Mouse (Mus musculus) midbrain, embryonic 12.5 days (tissue): ENCODE data around the gene Tspan9. TPM values are rescaled to one million over a fixed set of nuclear protein-coding genes. Genes with fewer than 3 reads are reported as not detected.

Source experiments
- ATAC-seq: fragments of 200-750 bp; cut with Nextera tagmentation; 2 replicates; pipeline ENCODE4 v1.8.0; 2017; ENCODE audit warnings: low read depth, moderate TSS enrichment, moderate library complexity; ENCODE audit not compliant: low FRiP score
- H3K27ac ChIP-seq: fragments of 300-500 bp; sonication (generic); replicated peaks from 2 replicates; pipeline ENCODE4 v1.5.1; 2016; ENCODE audit warnings: mild to moderate bottlenecking
- H3K27me3 ChIP-seq: fragments of 300-500 bp; sonication (generic); 2 replicates; pipeline ENCODE4 v1.6.1; 2016; ENCODE audit warnings: mild to moderate bottlenecking
- H3K36me3 ChIP-seq: fragments of 300-500 bp; sonication (generic); 2 replicates; pipeline ENCODE4 v1.6.1; 2016
- H3K4me1 ChIP-seq: fragments of 300-500 bp; sonication (generic); 2 replicates; pipeline ENCODE4 v1.6.1; 2016
- H3K4me2 ChIP-seq: fragments of 300-500 bp; sonication (generic); replicated peaks from 2 replicates; pipeline ENCODE4 v1.6.1; 2016; ENCODE audit warnings: mild to moderate bottlenecking, moderate library complexity
- H3K4me3 ChIP-seq: fragments of 300-500 bp; sonication (generic); 2 replicates; pipeline ENCODE4 v1.5.1; 2016; ENCODE audit warnings: mild to moderate bottlenecking
- H3K9ac ChIP-seq: fragments of 300-500 bp; sonication (generic); replicated peaks from 2 replicates; pipeline ENCODE4 v1.6.1; 2016; ENCODE audit warnings: mild to moderate bottlenecking, moderate library complexity
- H3K9me3 ChIP-seq: fragments of 300-500 bp; sonication (generic); 2 replicates; pipeline ENCODE4 v1.6.1; 2016; ENCODE audit warnings: mild to moderate bottlenecking
- WGBS: fragments of 180-500 bp; shearing (Covaris S2); methylation state at CpG from one replicate; pipeline ENCODE4 v1.1.7; 2016; 5-methylcytosine and 5-hydroxymethylcytosine counted together
- polyA plus RNA-seq: library from polyadenylated mRNA; unstranded; fragments of >200 nt; fragmentation: Nextera tagmentation; extraction: Ambion mirVana; gene quantifications from 2 replicates; pipeline ENCODE4 v1.2.1, GENCODE M21; 2016

Gene Tspan9
- polyA plus RNA-seq, 1 experiment from 2014 or later, result 39.0 TPM

DNA sequence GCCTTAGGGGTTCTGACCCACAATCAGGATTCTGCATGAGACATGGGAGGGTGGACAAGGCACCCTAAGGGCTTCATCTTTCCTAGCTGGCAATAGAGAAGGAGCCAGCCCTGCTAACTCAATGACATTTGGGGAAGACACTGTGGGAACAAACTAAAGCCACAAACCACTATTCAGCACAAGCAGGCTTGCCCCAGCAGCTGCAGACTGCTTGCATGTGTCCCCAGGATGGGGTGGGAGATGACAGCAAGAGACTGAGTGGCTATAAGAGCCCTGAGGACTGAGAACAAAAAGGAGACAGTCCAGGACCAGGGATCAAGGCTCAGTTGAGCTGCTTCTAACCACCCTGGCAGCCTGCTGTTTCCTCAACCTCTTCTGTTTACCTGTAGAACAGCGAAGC, 141.8 kb downstream of the Tspan9 start:
- Histone ChIP-seq H3K4me3 (no peak overlapping the region), H3K4me2 (no peak overlapping the region), H3K27ac (no peak overlapping the region), H3K9me3 (no peaks in the 10 kb centered on the region), H3K9ac (no peak overlapping the region), H3K4me1 (peaks cover 23% of the 10 kb centered on the region), H3K36me3 (no peaks in the 10 kb centered on the region), H3K27me3 (no peaks in the 10 kb centered on the region)
- ATAC-seq, result no peak
- 20% methylated on average over 1 of the region's 1 CpGs for WGBS

DNA sequence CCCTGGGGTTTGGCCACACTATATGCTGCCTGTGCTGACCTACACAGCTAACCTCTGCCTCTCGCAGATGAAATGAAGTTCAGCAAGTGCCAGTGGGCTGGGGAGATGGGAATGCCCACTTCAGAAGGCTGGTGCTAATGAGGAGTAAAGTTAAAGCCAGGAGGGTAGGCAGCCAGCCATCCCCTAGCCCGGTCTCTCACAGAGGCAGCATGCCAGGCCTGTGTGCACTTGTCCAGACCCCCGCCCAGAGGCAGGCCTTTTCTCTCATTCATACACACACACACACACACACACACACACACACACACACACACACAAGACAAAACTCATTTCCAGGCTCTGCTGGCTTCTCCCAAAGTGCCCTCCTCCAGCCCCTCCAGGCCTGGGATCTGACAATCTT, 142.6 kb downstream of the Tspan9 start:
- Histone ChIP-seq H3K27me3 (no peaks in the 10 kb centered on the region), H3K9me3 (no peaks in the 10 kb centered on the region), H3K27ac (no peak overlapping the region), H3K36me3 (no peaks in the 10 kb centered on the region), H3K4me2 (no peak overlapping the region), H3K4me3 (no peak overlapping the region), H3K4me1 (peaks cover 23% of the 10 kb centered on the region), H3K9ac (no peak overlapping the region)
- 81% methylated on average over 3 of the region's 3 CpGs for WGBS
- no peak for ATAC-seq

DNA sequence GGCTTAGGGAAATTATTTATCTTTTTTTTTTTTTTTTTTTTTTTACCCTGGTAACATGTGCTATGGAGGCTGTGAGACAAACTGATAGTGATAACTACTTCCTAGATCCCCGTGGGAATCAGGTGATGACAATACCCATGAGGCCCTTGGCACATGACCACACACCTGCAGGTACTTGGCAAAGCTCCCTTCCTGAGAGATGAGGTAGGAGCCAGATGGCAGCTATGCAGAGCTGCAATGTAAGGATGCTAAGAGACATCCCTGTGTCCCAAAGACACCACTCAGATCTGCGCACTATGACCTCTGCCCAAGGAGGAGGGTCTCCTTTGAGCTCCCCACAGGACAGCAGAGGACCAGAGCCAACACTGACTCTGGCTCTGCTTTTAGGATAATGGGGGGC, 144.3 kb downstream of the Tspan9 start:
- Histone ChIP-seq H3K4me2 (no peak overlapping the region), H3K4me3 (no peak overlapping the region), H3K4me1 (peaks cover 16% of the 10 kb centered on the region), H3K27me3 (no peaks in the 10 kb centered on the region), H3K36me3 (no peaks in the 10 kb centered on the region), H3K9ac (no peak overlapping the region), H3K9me3 (no peaks in the 10 kb centered on the region), H3K27ac (no peak overlapping the region)
- ATAC-seq, result no peak
- 83% methylated on average over 2 of the region's 2 CpGs for WGBS

DNA sequence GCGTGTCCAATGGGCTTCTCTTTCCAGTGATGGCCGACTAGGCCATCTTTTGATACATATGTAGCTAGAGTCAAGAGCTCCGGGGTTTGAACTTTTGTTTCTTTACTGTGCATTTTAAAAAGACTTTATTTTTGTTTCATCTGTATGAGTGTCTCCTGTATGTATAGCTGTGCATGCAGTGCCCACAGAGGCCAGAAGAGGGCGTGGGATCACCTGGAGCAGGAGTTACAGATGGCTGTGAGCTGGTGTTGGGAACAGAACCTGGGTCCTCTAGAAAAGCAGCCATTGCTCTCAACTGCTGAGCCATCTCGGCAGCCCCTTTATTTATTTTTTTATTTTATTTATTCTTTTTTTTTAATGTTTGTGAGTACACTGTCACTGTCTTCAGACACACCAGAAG, 146.5 kb downstream of the Tspan9 start:
- H3K27ac ChIP-seq, result no peak overlapping the region
- no peaks in the 10 kb centered on the region for H3K27me3 ChIP-seq

DNA sequence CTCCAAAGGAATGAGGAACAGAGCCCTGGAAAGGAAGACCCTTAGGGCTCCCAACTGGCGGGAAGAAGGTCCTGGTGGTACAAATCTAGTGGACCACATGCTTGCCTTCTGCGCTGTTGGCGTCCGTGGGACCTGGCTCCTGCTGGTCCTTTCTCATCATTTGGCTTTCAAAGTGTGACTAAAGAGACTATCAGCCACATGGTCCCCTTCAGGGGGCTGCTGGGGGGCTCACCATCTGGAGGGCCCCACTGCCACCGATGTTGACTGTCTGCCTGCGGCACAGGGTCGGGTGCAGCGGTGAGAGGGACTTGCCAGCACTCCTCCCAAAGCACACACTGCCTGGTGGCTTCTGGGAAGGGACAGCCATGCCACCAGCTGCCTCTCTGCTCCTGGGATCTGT, 150.4 kb downstream of the Tspan9 start:
- Histone ChIP-seq H3K9ac (no peak overlapping the region), H3K4me3 (no peak overlapping the region), H3K27me3 (no peaks in the 10 kb centered on the region), H3K4me2 (no peak overlapping the region), H3K9me3 (no peaks in the 10 kb centered on the region), H3K27ac (no peak overlapping the region), H3K36me3 (no peaks in the 10 kb centered on the region), H3K4me1 (0 out of 2 replicates have a peak, but pooled peaks cover 5% of the 10 kb centered on the region)
- 91% methylated on average over 8 of the region's 8 CpGs for WGBS
- no peak for ATAC-seq

More for the DNA sequence above, 146.5 kb downstream of the Tspan9 start:
- Histone ChIP-seq H3K9me3 (no peaks in the 10 kb centered on the region), H3K9ac (no peak overlapping the region), H3K36me3 (no peaks in the 10 kb centered on the region), H3K4me2 (no peak overlapping the region), H3K4me1 (peaks cover 3% of the 10 kb centered on the region), H3K4me3 (no peak overlapping the region)
- WGBS, result 83% methylated on average over 5 of the region's 5 CpGs
- no peak for ATAC-seq

DNA sequence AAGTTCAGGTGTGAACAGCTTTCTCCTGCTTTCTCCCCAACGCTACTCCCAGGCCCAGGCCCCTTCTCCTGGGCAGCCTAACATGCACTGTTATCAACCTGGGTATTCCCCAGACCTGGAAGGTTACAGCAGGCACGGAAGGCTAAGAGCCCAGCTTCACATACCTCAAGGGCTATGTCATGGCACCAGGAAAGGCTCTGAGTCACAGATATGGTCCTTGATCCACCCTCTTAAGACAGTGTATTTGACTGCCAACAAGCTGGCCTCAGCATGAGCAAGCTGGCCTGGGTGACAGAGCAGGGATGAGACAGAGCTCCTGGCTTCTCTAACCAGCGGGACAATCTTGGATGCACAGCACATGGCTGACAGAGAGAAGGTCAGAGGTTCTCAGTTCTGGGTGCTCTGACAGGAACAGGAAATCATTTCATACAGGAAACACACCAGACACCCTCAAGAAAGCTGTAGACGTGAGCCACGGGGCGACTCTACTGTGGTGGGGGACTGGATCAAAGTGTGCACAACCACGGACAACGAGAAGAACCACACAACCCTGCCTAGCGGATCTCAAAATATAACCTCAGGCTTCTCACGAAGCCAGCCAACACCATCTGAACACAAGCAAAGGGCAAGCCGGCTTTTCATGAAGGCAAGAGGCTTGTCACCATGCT, 151.8 kb downstream of the Tspan9 start:
- no peak for ATAC-seq
- no peak overlapping the region for H3K4me3 ChIP-seq
- H3K27ac ChIP-seq, result no peak overlapping the region
- no peaks in the 10 kb centered on the region for H3K36me3 ChIP-seq
- no peaks in the 10 kb centered on the region for H3K27me3 ChIP-seq
- no peaks in the 10 kb centered on the region for H3K9me3 ChIP-seq
- 88% methylated on average over 11 of the region's 11 CpGs for WGBS
- H3K4me1 ChIP-seq, result 0 out of 2 replicates have a peak, but pooled peaks cover 5% of the 10 kb centered on the region
- H3K4me2 ChIP-seq, result no peak overlapping the region
- no peak overlapping the region for H3K9ac ChIP-seq

DNA sequence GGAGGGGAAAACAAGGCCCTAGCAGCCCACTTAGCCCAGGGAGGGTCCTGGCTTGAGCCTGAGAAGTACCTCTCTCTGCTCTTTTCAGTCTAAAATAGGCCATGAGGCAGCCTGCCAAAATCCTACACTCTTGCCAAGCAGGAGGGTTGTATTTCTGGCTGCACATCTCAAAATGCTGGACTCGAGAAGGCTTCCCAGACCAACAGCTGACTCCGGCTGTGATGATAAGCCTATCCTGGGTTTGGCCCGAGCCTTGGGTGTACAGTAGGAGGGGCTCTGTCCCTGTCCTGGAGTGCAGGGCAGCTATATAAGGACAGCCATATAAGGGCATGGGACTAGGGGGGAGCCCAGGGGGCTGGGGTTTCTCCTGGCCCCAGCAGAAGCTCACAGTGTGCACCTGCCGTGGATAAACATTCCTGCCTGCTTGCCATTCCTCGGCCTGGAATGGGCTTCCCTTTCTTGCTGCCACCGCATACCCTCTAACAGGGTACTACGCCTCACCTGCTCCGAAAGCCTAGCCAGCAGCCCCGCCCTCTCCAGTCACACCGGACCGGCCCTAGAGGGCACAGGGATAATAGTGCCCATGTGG, 153.7 kb downstream of the Tspan9 start:
- Histone ChIP-seq H3K4me1 (0 out of 2 replicates have a peak, but pooled peaks cover 8% of the 10 kb centered on the region), H3K36me3 (no peaks in the 10 kb centered on the region), H3K4me2 (no peak overlapping the region), H3K9me3 (no peaks in the 10 kb centered on the region), H3K27me3 (no peaks in the 10 kb centered on the region), H3K4me3 (no peak overlapping the region), H3K27ac (no peak overlapping the region), H3K9ac (no peak overlapping the region)
- no peak for ATAC-seq
- WGBS, result 77% methylated on average over 11 of the region's 11 CpGs

DNA sequence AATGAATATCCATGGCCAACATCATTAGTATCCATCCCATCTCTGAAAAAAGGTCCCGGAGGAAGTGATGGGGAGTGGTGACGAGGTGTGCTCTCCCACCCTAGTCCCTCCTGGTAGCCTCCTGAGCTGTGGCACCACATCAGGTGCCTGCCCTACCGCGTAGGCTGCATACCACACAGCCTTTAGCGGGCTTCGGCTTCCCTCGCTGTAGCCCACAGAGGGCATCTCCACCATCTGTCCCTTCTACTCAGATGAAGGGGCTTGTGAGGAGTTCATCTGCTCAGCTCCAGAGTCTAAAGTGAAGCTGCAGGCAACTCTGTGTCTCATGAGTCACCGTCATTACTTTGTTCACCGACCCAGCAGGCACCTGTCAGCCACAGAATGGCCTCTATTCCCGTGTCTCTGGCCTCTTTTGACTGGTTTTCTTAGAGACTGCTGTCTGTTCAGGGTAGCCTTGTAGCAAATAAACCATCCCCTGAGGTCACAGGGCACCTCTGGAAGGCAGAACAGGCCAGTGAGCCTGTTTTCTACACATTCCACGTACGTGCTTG, 154.4 kb downstream of the Tspan9 start:
- no peaks in the 10 kb centered on the region for H3K9me3 ChIP-seq
- H3K27ac ChIP-seq, result no peak overlapping the region
- no peak overlapping the region for H3K9ac ChIP-seq
- 77% methylated on average over 12 of the region's 12 CpGs for WGBS
- no peaks in the 10 kb centered on the region for H3K36me3 ChIP-seq
- no peaks in the 10 kb centered on the region for H3K27me3 ChIP-seq
- no peak overlapping the region for H3K4me2 ChIP-seq
- H3K4me1 ChIP-seq, result 0 out of 2 replicates have a peak, but pooled peaks cover 8% of the 10 kb centered on the region
- ATAC-seq, result no peak
- no peak overlapping the region for H3K4me3 ChIP-seq

DNA sequence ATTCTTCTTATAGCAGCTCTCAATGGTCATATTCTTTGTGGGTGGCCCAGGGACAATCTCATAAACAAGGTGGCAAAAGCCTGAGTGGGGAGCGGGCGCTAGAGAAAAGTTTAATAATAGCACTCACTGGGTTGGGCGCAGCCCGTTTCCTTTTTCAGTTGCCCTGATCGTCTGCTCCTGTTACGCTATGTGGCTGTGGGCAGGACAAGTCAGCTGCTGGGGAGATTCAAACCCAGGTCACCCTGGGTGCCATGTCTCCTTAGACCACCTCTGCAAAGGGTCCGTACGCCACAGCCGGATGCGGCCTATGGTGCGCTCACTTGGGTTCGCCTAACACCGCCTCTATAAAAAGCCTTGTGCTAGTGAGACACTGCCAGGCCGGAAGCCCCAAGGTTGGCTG, 156.0 kb downstream of the Tspan9 start:
- H3K9me3 ChIP-seq, result no peaks in the 10 kb centered on the region
- H3K9ac ChIP-seq, result no peak overlapping the region
- H3K4me3 ChIP-seq, result no peak overlapping the region
- no peaks in the 10 kb centered on the region for H3K36me3 ChIP-seq
- no peak overlapping the region for H3K27ac ChIP-seq
- WGBS, result 96% methylated on average over 14 of the region's 14 CpGs
- H3K27me3 ChIP-seq, result no peaks in the 10 kb centered on the region
- no peak for ATAC-seq
- H3K4me2 ChIP-seq, result no peak overlapping the region
- 0 out of 2 replicates have a peak, but pooled peaks cover 8% of the 10 kb centered on the region for H3K4me1 ChIP-seq

DNA sequence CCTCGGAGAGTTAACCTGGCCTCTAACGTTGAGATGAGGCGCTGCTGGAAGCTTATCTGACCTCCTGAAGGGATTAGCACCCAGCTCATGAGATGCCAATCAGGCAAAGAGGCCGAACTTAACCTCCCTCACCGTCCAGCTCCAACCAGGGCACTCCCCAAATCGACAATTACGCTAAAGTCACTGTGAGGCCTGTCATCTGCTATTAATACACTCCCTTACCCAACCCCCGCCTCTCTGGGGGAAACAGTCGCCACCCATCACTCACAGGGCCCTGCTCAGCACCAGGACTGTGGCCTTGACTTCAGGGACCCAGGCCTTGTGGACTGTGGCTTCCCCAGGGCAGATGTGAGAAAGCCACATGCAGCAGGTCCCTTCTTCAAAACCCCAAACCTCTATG, 157.0 kb downstream of the Tspan9 start:
- no peaks in the 10 kb centered on the region for H3K36me3 ChIP-seq
- H3K4me2 ChIP-seq, result no peak overlapping the region
- H3K27me3 ChIP-seq, result no peaks in the 10 kb centered on the region
- 0 out of 2 replicates have a peak, but pooled peaks cover 8% of the 10 kb centered on the region for H3K4me1 ChIP-seq
- H3K27ac ChIP-seq, result no peak overlapping the region
- 55% methylated on average over 9 of the region's 9 CpGs for WGBS
- ATAC-seq, result no peak
- no peak overlapping the region for H3K4me3 ChIP-seq
- no peaks in the 10 kb centered on the region for H3K9me3 ChIP-seq
- H3K9ac ChIP-seq, result no peak overlapping the region; the same call in 1 of the 2 replicates

DNA sequence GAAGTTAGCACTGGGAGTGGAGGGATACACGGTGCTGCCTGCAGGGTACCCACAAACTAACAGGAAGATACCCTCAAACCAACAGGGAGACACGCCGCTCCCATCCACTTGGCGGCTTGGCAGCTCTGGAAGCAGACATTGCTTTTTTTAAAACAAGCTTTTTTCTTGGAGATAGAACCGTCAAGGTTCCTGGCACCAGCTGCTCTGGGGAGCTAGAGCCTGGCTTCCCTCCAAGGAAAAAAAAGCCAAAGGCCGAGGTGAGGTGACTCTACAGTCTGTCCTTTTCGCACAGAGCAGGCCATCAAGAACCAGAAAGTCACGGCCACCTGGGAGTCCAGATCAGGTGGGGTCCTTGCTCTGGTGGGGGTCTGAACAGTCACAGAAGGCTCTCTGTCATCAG, 162.2 kb downstream of the Tspan9 start:
- Histone ChIP-seq H3K4me2 (no peak overlapping the region), H3K4me3 (no peak overlapping the region), H3K27ac (no peak overlapping the region), H3K4me1 (peaks cover 3% of the 10 kb centered on the region; the same call in 1 of the 2 replicates), H3K9ac (no peak overlapping the region), H3K9me3 (no peaks in the 10 kb centered on the region), H3K36me3 (no peaks in the 10 kb centered on the region), H3K27me3 (no peaks in the 10 kb centered on the region)
- 65% methylated on average over 8 of the region's 8 CpGs for WGBS
- ATAC-seq, result no peak

DNA sequence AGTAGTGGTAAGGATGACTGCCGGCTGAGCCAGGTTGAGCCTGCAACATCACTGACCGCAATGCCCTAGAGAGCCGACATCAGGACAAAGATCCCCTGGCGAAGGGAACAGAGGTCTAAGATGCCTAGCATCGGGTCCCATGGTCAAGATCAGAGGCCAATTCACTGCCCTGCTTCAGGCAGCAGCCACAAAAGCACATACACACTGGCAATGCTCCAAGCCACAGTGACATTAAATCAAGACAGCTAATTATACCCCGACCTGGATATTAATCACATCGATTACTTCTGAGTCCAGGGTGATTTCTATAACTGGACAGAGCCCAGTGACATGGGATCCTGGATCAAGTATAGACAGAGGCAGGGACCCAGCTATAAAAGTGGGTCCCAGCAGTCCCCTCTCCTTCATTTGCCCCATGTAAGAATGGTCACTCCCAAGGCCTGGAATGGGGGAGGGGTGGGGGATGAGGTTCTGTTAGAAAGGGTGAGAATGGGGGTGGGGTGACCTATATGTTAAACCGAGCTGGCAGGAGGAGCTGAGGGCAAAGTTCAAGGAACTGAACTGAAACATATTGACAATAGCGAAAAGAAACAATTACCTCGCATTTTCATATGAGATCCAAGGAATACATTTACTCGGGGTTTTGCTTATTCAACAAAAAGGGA, 162.9 kb downstream of the Tspan9 start:
- Histone ChIP-seq H3K27me3 (no peaks in the 10 kb centered on the region), H3K4me3 (no peak overlapping the region), H3K4me1 (peaks cover 3% of the 10 kb centered on the region; the same call in 1 of the 2 replicates), H3K4me2 (no peak overlapping the region), H3K9ac (no peak overlapping the region), H3K36me3 (no peaks in the 10 kb centered on the region), H3K9me3 (no peaks in the 10 kb centered on the region), H3K27ac (no peak overlapping the region)
- 48% methylated on average over 11 of the region's 11 CpGs for WGBS
- ATAC-seq, result no peak
